Mouse (Mus musculus) gastrocnemius, postnatal 36 days (tissue): ENCODE data around the gene Nos3. TPM values are rescaled to one million over a fixed set of nuclear protein-coding genes. Genes with fewer than 3 reads are reported as not detected.
"Not testable (repeated sequence)": the region's sequence is repeated elsewhere in the genome, so short reads cannot be mapped to it uniquely, and the experiment has no call there.

ENCODE experiments used
- DNase-seq, 2 experiments: peaks; one replicate each; pipeline ENCODE4 v3.0.0; 2022
- intact Hi-C: fragments of 180-260 bp; cut with DNase I; formaldehyde crosslinking; loops from one replicate; pipeline ENCODE4 v1.15.1; 2025
- total RNA-seq, 2 experiments: library from RNA; stranded (reverse); gene quantifications; 2 replicates each; pipeline ENCODE4 v1.2.3; 2021

Nos3 gene
- total RNA-seq, 2 experiments from 2014 or later, result 4.9 to 5.4 TPM

DNA sequence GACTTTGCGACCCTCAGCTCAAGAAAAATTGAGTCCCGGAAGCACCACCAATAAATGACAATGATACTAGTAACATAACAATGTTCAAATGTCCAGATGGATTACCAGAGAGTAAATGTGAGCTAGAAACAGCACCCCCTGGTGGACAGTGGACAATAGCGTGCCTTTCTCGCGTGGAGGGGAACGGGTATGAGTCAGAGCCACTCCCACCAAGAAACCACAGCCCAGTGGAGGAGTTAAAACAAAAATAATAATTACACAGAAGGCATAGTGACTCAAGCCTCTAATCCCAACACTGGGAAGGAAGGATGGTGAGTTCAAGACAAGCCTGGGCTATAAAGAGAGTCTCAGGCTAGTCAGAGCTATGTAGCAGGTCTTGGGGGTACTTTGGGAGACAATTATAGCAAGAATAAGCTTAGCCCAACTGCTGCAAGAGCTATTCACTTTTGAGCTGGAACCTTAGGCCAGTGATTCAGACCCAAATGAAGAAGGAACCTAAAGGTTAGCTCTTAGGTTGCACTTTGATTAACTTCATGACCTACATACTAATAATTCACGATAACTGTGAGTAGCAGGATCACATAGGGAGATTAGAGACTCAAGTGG lies 28.9 kb downstream of the Nos3 start, which contains the start of gene Abcb8:
Abcb8 (plus strand) TSS at position 272 of the 606 bp plus-strand sequence.
- intact Hi-C loops, result no loop called here
- DNase-seq, result peak; percentile 52 to 70

DNA sequence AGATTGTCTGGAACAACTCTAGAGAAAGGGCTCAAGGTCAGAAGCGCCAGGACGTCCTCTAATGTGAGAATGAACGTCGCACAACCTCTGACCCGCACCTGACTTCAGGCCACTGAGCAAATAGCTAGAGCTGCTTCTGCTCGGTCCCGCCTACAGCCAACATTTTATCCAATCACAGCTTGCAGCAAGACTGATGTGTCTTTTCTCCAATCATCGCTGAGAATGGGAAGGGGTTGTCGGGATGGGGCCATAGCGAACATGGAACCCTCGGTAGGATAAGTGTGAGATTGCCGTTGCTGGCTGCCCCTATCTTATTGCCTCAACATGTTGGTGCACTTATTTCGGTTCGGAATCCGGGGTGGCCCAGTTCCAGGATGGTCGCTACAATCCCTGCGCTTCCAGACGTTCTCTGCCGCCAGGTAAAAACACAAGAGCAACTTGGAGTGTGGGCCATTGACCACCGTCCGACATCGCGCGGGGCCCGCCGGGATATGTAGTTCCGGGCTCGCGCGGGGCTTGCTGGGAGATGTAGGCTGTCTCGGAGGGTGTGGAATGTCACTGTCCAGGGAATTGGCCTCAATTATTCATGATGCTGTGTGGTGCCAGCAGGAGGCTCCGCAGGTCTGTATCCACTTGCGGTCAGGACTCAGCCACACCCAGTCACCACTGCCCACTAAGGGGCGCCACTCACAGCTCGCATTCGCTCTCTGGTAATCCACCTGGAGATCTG lies 29.7 kb downstream of the Nos3 start:
- DNase-seq, result peak; percentile 90 to 96
- intact Hi-C loops, result loop anchor here (2.0 kb wide), 1 partner anchor 76 kb away; no protein-coding TSS in a partner anchor

DNA sequence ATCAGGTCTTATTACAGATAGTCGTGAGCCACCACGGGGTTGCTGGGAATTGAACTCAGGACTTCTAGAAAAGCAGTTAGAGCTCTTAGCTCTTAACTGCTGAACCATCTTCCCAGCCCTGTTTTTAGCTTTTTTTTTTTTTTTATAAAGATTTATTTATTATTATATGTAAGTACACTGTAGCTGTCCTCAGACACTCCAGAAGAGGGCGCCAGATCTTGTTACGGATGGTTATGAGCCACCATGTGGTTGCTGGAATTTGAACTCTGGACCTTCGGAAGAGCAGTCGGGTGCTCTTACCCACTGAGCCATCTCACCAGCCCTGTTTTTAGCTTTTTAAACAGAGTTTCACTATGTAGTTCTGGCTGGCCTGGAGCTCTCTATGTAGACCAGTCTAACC lies 31.6 kb downstream of the Nos3 start:
- DNase-seq, intact Hi-C loops: not testable (repeated sequence)

DNA sequence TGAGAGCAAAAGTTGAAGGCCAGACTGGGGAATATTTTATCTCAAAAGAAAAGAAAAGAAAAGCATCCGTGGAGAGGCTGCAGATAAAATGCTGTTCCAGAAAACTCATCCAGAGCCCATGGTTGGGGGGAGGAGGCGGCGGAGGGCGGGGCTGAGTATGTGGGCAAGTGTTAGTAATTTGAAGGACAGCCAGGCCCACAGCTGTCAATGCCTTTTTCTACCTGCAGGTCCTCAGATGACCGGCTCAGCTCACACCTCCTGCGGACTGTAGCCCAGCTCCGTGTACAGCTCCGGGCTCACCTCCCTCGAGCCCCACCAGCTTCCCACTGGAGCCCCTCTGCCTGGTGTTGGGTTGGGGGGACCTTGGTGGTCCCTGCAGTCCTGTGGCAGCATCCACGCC lies 35.1 kb downstream of the Nos3 start:
- intact Hi-C loops, result no loop called here
- no peak for DNase-seq

DNA sequence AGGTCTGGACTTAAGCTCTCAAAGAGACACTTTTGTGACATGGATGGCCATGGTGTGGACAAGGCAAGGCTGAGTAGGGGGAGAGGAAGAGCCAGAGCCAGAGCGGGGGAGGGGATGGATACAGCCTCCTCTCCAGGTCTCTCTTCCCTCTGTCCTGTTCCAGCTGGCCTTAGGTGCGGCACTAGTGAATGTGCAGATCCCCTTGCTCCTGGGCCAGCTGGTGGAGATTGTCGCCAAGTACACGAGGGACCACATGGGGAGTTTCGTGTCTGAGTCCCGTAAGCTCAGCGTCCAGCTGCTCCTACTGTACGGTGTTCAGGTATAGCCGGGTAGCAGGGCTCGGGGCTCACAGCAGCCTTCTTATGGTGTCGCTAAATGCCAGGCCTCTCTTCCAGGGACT lies 35.8 kb downstream of the Nos3 start:
- intact Hi-C loops, result no loop called here
- no peak for DNase-seq

DNA sequence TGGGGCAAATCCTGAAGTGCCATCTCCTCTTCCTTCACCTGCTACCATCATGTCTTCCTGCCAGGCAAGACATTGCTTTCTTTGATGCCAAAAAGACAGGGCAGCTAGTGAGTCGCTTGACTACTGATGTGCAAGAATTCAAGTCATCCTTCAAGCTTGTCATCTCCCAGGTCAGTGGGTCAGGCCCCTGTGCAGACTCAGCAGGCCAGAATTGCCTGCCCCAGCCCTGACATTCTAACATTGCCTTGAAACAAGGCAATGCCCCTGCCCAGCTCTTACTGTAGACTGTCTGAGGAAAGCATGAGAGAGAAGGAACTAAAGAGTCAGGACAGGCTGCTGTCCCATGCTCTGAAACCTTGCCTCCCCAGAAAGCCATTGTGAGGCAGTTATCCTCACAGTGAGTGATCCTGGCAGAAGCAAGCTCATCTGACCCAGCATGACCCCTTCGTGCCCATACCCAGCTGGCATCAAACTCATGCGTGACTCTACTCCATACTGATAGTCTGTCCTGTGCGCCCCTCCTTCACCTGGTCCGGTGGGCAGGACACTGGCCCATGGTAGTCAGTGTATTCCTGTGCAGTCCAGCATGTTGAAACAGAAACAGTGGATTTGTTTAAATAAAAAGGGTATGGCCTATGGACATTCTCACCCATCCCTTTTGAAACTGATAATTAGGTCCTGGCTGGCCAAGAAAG lies 36.4 kb downstream of the Nos3 start:
- intact Hi-C loops, result no loop called here
- DNase-seq, result no peak

DNA sequence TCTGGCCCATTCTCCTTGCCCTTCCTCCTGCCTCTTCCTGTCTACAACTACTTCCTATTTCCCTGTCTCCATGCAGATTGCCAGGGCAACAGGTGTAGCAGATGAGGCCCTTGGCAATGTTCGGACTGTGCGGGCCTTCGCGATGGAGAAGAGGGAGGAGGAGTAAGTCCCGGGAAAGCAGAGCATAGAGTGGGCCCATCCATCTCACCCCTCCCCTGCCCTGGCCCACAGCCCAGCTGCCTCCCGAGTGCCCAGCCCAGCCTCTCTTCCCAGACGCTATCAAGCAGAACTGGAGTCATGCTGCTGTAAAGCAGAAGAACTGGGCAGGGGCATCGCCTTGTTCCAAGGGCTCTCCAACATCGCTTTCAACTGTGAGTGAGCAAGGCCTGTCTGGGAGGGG lies 37.4 kb downstream of the Nos3 start:
- no peak for DNase-seq
- intact Hi-C loops, result no loop called here

DNA sequence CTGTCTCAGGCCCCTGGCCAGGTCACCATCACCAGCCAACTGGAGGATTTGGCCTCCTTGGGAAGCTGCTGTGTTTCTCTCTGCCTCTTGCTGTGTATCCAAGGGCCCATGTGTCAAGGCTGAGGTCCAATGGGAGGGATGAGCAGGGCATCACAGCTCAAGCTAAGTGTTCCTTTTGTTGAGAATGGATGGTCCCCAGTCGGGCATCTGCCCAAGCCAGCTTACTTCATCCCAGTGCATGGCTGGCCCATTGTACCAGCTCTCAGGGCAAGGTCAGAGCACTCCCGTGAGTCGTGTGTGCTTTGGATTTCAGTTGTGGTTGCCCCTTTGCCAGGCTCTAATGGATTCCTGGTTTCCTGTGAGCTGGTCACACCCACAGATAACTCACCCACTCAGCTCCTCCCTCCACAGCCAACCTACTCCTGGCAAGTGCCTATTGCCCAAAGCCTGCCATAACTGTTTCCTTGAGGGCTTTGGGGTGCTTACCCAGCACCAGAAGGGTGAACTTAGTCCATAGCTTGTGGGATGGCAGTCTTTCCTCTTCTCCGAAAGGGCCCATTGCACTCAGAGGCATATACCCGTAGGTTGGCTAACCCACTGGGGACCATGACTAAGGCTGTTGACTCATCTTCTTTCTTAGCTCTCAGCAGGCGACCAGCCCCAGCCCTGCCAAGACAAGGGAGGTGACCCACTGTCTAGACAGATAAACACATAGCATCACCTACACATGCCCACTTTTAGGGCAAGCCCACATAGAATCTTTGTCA lies 40.2 kb downstream of the Nos3 start:
- DNase-seq, result no peak

DNA sequence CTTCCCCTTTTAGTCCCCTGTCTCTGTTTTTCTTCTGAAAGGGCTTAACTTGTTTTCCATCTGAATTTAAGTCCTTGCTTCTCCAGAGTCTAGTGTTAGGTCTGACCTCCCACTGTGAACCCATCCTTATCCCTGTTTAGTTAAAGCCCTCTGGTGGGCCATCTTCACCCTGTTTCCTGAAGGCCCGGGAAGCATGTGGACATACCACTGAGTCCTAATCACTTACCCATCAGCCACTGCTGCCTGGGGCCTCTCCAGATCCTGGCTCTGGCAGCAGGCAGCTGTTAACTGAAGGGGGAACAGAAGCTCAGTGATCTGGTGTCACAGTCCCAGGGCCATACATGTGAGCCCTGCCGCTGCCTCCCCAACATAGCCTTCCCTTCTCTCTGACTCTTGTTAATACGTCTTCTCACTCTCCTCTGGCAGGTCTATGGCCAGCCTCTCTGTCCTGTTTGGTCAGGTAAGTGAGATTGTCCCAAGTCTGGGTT lies 40.8 kb downstream of the Nos3 start:
- no peak for DNase-seq
- intact Hi-C loops, result no loop called here

More for the DNA sequence above, 40.2 kb downstream of the Nos3 start:
- intact Hi-C loops, result no loop called here

DNA sequence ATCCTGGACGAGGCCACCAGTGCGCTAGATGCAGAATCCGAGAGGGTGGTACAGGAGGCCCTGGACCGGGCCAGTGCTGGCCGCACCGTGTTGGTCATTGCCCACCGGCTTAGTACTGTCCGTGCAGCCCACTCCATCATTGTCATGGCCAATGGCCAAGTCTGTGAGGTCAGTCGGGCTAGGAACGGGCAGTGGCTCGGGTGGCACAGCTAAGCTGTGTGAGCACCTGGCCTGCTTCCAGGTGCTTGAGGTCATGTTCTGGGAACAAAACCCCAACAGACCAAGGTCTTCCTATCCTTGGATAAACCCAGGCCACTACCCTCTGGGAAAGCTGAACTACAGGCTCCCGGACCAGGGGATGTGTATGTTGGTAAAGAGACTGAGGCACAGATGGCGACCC lies 44.0 kb downstream of the Nos3 start:
- intact Hi-C loops, result no loop called here
- DNase-seq, result no peak

DNA sequence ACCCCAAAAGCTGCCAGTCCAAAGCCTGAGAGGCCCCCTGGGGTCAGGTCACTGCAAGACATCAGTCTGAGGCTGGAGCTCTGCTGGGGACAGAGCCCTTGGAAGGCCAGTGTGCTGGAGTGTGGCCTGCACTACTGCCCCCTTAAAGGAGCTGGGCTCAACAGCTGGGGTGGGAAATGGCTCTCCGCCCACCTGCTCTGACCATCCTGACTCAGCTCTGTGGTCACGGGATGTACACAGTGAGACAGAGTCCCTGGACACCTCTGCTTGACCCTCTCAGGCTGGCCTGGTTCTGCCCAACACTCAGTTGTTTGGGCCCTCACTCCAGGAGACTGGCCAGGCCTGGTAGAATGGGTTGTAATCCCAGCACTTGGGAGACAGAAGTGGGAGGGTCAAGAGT lies 44.9 kb downstream of the Nos3 start:
- intact Hi-C loops, result no loop called here
- no peak for DNase-seq

DNA sequence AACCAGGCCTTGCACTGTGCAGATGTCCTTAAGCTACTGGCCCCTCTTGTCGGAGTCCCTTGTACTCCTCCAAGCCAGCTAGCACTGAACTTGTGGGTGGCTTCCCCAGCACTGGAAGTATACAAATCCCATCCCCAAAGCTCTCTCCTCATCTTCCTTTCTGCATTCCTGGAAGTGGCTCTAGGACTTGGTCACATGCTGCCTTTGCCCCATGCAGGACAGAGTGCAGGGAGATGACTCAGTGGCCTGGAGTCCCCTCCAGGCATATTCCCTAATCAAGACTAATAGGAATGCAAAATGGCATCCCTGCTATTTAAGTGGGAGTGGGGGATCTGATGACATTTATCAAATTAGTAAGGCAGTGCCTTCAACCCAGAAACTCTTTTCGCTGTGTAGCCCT lies 47.5 kb downstream of the Nos3 start:
- intact Hi-C loops, result no loop called here
- no peak for DNase-seq

DNA sequence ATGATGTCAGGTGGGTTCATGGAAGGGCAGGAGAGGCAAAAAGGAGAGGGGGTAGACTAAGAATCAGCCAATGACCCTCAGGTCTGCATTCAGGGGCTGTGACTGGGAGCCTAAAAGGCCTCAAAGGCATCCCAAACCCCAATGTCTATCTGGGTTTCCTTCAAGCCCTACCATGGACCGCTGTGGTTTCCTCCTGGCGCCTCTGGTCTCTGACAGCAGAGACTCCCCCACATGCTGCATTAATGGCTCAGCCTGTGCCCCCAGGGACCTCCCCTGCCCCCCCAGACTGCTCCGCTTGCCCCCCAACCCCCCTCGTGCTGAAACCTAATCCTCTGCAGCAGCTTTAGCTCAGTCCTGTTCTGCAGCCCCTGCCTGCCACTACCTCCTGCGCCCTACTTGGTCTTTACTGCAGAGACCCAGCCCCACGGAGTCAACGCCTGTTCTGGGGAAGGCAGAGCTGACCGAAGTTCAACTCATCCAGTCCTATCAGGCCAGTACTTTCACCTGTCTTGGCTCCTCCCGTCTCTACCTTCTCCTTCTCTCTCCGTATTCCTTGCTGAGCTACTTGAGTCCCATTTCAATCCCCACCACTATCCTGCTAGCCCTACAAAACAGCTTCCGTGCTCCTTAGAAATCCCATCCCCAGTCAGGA lies 48.6 kb downstream of the Nos3 start, which contains the start of gene Asic3:
Asic3 (plus strand) TSS at position 351 of the 652 bp plus-strand sequence.
- DNase-seq, result no peak
- intact Hi-C loops, result no loop called here

DNA sequence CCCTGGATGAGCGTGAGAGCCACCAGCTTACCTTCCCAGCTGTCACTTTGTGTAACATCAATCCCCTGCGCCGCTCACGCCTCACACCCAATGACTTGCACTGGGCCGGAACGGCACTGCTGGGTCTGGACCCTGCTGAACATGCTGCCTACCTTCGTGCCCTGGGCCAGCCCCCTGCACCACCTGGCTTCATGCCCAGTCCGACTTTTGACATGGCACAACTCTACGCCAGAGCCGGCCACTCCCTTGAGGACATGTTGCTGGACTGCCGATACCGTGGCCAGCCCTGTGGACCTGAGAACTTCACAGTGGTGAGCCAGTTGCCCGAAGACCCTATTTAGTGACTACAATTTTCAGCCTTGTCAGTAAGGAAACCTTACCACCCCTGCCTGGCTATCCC lies 49.3 kb downstream of the Nos3 start:
- intact Hi-C loops, result no loop called here
- DNase-seq, result peak in 1 of 2 experiments; percentile 34

DNA sequence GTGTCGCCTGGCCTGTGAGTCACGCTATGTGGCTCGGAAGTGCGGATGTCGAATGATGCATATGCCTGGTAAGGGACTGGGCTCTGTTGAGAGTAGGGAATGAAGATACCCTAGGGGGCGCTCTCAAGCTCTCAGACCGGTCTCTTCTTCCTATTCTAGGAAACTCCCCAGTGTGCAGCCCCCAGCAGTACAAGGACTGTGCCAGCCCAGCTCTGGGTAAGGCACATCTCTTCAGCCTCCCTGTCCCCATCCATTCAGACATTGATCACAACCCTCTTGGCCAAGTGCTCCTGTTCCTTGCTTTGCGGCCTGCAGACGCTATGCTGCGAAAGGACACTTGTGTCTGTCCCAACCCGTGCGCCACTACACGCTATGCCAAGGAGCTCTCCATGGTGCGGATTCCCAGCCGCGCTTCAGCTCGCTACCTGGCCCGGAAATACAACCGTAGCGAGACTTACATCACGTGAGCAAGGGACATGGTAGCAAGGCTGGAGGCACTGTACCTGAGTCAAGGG lies 51.7 kb downstream of the Nos3 start:
- peak; percentile 45 to 60 for DNase-seq
- intact Hi-C loops, result loop anchor here (1.0 kb wide), 1 partner anchor 54 kb away; no protein-coding TSS in a partner anchor

DNA sequence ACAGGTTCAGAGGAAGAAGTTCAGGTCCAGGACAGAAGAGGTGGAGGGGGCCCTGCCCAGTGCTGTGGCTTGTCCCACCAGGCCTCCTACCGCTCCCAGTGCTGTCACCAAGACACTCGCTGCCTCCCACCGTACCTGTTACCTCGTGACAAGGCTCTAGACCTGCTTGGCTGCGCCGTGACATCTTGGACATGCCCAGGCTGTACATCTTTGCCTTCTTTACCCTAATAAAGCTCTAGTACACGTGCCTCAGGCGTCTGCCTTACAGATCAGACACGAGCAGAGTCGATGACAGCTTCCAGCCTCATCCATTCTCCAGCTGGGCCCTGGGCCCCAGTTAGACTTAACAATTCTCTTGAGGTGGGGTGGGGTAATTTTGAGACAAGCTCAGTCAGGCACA lies 53.0 kb downstream of the Nos3 start:
- intact Hi-C loops, result no loop called here
- no peak for DNase-seq

DNA sequence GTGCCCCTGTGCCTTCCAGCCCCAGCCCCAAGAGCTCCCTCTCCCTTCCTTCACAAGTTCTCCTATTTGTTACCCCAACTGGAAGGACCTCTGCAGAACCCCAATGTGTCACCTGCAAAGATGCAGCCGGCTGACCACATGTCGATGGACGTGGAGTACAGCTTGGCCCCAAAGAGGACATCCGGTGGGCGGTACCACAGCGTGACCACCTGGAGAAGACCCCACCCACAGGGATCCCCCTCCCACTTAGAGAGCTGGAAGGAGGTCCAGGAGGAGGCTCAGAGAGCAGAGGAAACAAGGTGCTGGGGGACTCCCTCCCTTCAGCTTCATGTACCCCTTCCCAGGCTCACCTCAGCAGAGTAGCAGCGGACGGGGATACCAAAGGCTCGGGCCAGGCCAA lies 55.8 kb downstream of the Nos3 start:
- DNase-seq, result no peak
- intact Hi-C loops, result no loop called here

DNA sequence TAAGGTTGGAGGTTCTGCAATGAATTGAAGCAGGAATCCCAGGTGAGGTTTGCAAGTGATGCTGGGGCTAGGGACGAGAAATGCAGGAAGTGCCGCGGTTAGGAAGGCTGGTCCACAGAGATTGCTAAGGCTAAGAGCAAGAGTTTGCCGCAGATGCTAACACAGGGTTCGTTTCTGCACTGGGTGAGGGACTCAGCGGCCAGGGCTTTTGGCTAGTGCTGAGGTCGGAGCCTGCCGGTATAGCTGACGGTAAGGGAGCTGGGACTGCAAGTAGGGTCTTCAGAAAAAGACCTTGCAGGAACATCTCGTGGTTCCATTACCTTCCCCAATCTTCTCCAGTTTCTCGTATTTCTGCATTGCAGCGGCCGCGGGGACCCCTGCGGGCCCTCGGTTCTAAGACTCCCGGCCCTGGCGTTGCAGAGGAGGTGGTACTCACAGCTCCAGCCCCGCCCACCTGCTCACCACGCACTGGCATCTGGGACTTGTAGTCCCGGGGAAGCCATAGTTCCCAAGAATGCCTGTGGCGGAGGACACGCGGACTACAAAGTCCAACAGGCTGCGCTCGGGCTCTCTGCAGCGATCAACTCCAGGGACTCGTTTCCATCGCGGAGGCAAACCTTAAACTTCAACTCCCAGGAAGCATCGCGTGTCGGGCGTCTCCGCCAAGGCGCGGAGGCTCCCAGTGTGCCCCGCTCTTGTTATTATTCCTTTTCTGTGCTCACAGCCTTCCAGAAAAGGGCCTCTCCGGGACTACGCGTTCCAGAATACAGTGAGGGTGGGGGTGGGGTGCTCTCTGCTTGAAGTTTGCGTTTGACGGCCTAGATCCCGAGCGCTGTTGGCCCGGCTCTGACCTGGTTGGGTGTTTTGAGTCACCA lies 58.8 kb downstream of the Nos3 start, which contains the start of the genes Cdk5 and Slc4a2:
Cdk5 (minus strand) TSS at position 402 of the 875 bp plus-strand sequence.
Slc4a2 (plus strand) TSS at position 709 of the 875 bp plus-strand sequence.
- intact Hi-C loops, result no loop called here
- DNase-seq, result peak; percentile 95 to 98
